In the genomic region with DNA sequence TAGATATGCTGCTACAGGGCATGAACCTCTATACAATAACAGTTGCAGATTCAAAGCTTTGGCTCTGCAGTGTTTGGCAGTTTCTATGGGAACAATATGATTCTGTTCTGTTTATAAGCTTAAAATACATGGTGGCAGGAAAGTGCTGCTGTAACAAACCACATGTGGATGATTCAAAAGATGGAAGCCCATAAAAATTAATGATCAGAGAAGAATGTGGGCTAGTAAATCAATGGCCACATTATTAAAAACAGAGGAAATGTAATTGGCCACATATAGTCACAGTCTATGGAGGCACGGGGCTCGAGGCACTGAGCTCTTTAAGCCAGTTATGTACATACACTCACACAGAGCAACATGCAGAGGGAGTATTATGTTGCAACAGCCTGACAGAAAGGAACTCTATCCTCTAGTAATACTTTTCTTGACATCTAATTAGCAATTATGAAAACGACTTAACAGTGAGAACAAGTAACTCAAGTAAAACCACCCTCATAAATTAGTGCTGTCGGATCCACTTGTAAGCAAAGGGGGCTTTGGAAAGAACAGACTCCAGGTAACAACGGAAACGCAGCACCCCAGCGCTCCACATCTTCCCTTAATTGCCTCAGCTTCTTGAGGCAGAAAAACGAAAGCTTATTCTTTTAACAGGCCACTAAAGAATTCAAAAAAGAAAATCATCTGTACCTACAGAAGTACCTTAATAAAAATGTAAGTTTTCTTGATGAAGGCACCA, we compare ENCODE assay signal across 15 mouse cellular contexts.
A peak's percentile ranks its signal among the peaks of the same experiment; 100 is the strongest.
DNase-seq lines count a peak whose midpoint lies in the region; ATAC-seq and TF ChIP-seq lines count a peak whose summit lies in the region.
"Had no signal": no experiment of that assay in that cellular context is flagged by ENCODE, and none has a peak within 500 bp of the region (broad histone marks: within the 10 kb centered on the region; RNA-seq: fewer than 3 reads in every experiment).

No protein-coding gene starts in this region.

- no peaks in the 10 kb centered on the region for H3K27me3 ChIP-seq in kidney, embryonic 16.5 days (ENCODE audit: insufficient read depth, low read length)
- H3K27me3 ChIP-seq in kidney, adult 2 months (replicated peaks; ENCODE audit: control insufficient read depth, insufficient read depth, low read length): no peaks in the 10 kb centered on the region
- no peaks in the 10 kb centered on the region for H3K27me3 ChIP-seq in embryonic facial prominence, embryonic 11.5 days (ENCODE audit: control insufficient read depth, insufficient read depth, low read length)
- H3K27me3 ChIP-seq in hindbrain, embryonic 15.5 days: no peaks in the 10 kb centered on the region
- no peaks in the 10 kb centered on the region for H3K27me3 ChIP-seq in myocyte (ENCODE audit: control insufficient read depth, insufficient read depth, insufficient read length)
- H3K27me3 ChIP-seq: CH12.LX had no signal

- no peaks in the 10 kb centered on the region for H3K36me3 ChIP-seq in kidney, embryonic 16.5 days (ENCODE audit: insufficient read depth, low read length)
- no peaks in the 10 kb centered on the region for H3K36me3 ChIP-seq in kidney, adult 2 months (ENCODE audit: control insufficient read depth, insufficient read depth, low read length)
- no peaks in the 10 kb centered on the region for H3K36me3 ChIP-seq in embryonic facial prominence, embryonic 11.5 days (replicated peaks; ENCODE audit: control insufficient read depth, insufficient read depth, low read depth, low read length)
- H3K36me3 ChIP-seq in hindbrain, embryonic 15.5 days: no peaks in the 10 kb centered on the region
- H3K36me3 ChIP-seq in myocyte (ENCODE audit: control insufficient read depth, insufficient read depth): no peaks in the 10 kb centered on the region

- DNase-seq in kidney, adult 2 months: no peak
- DNase-seq in embryonic facial prominence, embryonic 11.5 days (ENCODE audit: low spot score): peak; percentile 55
- no peak for DNase-seq in heart, postnatal 36 days
- no peak for DNase-seq in heart, postnatal 25 days (ENCODE audit: low spot score)
- DNase-seq: adrenal gland, postnatal 14 days; cerebellum, adult 8-10 months; gastrocnemius, postnatal 14 days; kidney, adult 18-20 months; lung, postnatal 10 days had no signal

- 0 out of 2 replicates have a peak, but pooled peaks cover 6% of the 10 kb centered on the region for H3K4me1 ChIP-seq in kidney, embryonic 16.5 days (ENCODE audit: insufficient read depth, low read length)
- no peaks in the 10 kb centered on the region for H3K4me1 ChIP-seq in kidney, adult 2 months (ENCODE audit: control insufficient read depth, insufficient read depth, low read length)
- H3K4me1 ChIP-seq in embryonic facial prominence, embryonic 11.5 days (ENCODE audit: control insufficient read depth, insufficient read depth, low read length): no peaks in the 10 kb centered on the region
- H3K4me1 ChIP-seq in hindbrain, embryonic 15.5 days (replicated peaks): no peaks in the 10 kb centered on the region

- no peak overlapping the region for H3K9ac ChIP-seq in kidney, embryonic 16.5 days (replicated peaks; ENCODE audit: low read length)
- no peak overlapping the region for H3K9ac ChIP-seq in embryonic facial prominence, embryonic 11.5 days (replicated peaks; ENCODE audit: low read length)
- H3K9ac ChIP-seq in hindbrain, embryonic 15.5 days: no peak overlapping the region

- TF ChIP-seq POLR2A in kidney, adult 2 months (IDR thresholded peaks at IDR 0.05; ENCODE audit: low read depth, low read length): no peak
- TF ChIP-seq POLR2A in myocyte (IDR thresholded peaks at IDR 0.05; ENCODE audit: insufficient read length, low read depth): no peak

- intact Hi-C loops in heart, postnatal 36 days (cut with DNase I): no loop called here
- intact Hi-C loops in heart, postnatal 25 days (cut with DNase I): no loop called here

- peak; percentile 87; the same call in 1 of the 2 replicates for ATAC-seq in kidney, embryonic 16.5 days (ENCODE audit: low FRiP score, low TSS enrichment)
- ATAC-seq in embryonic facial prominence, embryonic 11.5 days (replicated peaks; ENCODE audit: insufficient number of reproducible peaks, low FRiP score, low TSS enrichment, low read depth): peak; percentile 91
- peak; percentile 71; the same call in 1 of the 2 replicates for ATAC-seq in hindbrain, embryonic 15.5 days (ENCODE audit: low FRiP score, low read depth)

- WGBS in kidney, embryonic 16.5 days: 12% methylated on average over 8 of the region's 8 CpGs
- 22% methylated on average over 8 of the region's 8 CpGs for WGBS in kidney, adult 2 months
- 36% methylated on average over 8 of the region's 8 CpGs for WGBS in embryonic facial prominence, embryonic 11.5 days
- WGBS in hindbrain, embryonic 15.5 days: 62% methylated on average over 8 of the region's 8 CpGs

- no peak overlapping the region for H3ac ChIP-seq in myocyte (ENCODE audit: control insufficient read depth, insufficient read length)

- no peak for TF ChIP-seq CTCF in kidney, adult 2 months (conservative IDR thresholded peaks at IDR 0.05; ENCODE audit: insufficient read depth, insufficient read length, low read depth, low read length)

- no peak overlapping the region for H3K27ac ChIP-seq in kidney, embryonic 16.5 days (ENCODE audit: low read length)
- no peak overlapping the region for H3K27ac ChIP-seq in kidney, adult 2 months (ENCODE audit: insufficient read depth, low read depth, low read length)
- no peak overlapping the region for H3K27ac ChIP-seq in embryonic facial prominence, embryonic 11.5 days (replicated peaks; ENCODE audit: low read depth, low read length)
- H3K27ac ChIP-seq in hindbrain, embryonic 15.5 days (replicated peaks): no peak overlapping the region

- no peak overlapping the region for H3K4me2 ChIP-seq in kidney, embryonic 16.5 days (replicated peaks; ENCODE audit: low read depth, low read length)
- H3K4me2 ChIP-seq in embryonic facial prominence, embryonic 11.5 days (ENCODE audit: low read depth, low read length): no peak overlapping the region
- no peak overlapping the region for H3K4me2 ChIP-seq in hindbrain, embryonic 15.5 days
- peak overlapping the region; percentile 32 for H3K4me2 ChIP-seq in myocyte (ENCODE audit: low read depth)
- H3K4me2 ChIP-seq: liver, embryonic 11.5 days had no signal

- no peak overlapping the region for H3K4me3 ChIP-seq in kidney, embryonic 16.5 days (ENCODE audit: low read length)
- H3K4me3 ChIP-seq in kidney, adult 2 months (ENCODE audit: insufficient read depth, low read depth, low read length): no peak overlapping the region
- no peak overlapping the region for H3K4me3 ChIP-seq in embryonic facial prominence, embryonic 11.5 days (ENCODE audit: low read depth, low read length)
- H3K4me3 ChIP-seq in hindbrain, embryonic 15.5 days: no peak overlapping the region
- H3K4me3 ChIP-seq in myocyte: no peak overlapping the region
- H3K4me3 ChIP-seq: erythroblast, embryonic 14.5 days had no signal

- no peaks in the 10 kb centered on the region for H3K79me2 ChIP-seq in myocyte (ENCODE audit: control insufficient read depth, insufficient read depth)

- no peaks in the 10 kb centered on the region for H3K9me3 ChIP-seq in kidney, embryonic 16.5 days (ENCODE audit: low read length)
- H3K9me3 ChIP-seq in embryonic facial prominence, embryonic 11.5 days (replicated peaks; ENCODE audit: control insufficient read depth, low read length): no peaks in the 10 kb centered on the region
- no peaks in the 10 kb centered on the region for H3K9me3 ChIP-seq in hindbrain, embryonic 15.5 days

TF ChIP-seq in myocyte, 11 proteins besides CTCF, POLR2A, EP300 and RAD21:
- no peak for TF ChIP-seq E2F4 (IDR thresholded peaks at IDR 0.05; ENCODE audit: insufficient read depth)
- TF ChIP-seq TCF12 (IDR thresholded peaks at IDR 0.05; ENCODE audit: insufficient read depth, poor library complexity, severe bottlenecking): no peak
- no peak for TF ChIP-seq POLR2AphosphoS2 (IDR thresholded peaks at IDR 0.05; ENCODE audit: insufficient read length, low read depth)
- TF ChIP-seq REST (IDR thresholded peaks at IDR 0.05; ENCODE audit: insufficient read depth, insufficient read length): no peak
- TF ChIP-seq MYOG (IDR thresholded peaks at IDR 0.05; ENCODE audit: control insufficient read depth in 1 of 3, insufficient read depth in 1 of 3, insufficient read length in 2 of 3, low read depth in 2 of 3): no peak
- no peak for TF ChIP-seq CEBPB (IDR thresholded peaks at IDR 0.05; ENCODE audit: insufficient read depth, poor library complexity, severe bottlenecking)
- TF ChIP-seq MAX (IDR thresholded peaks at IDR 0.05; ENCODE audit: low read depth): no peak
- TF ChIP-seq TCF3 (IDR thresholded peaks at IDR 0.05; ENCODE audit: insufficient read length, low read depth): no peak
- TF ChIP-seq SRF (IDR thresholded peaks at IDR 0.05; ENCODE audit: control insufficient read depth, insufficient read length, low read depth): no peak
- TF ChIP-seq MYOD1 (IDR thresholded peaks at IDR 0.05; ENCODE audit: control insufficient read depth in 1 of 3, insufficient read length in 2 of 3, low read depth in 2 of 3): no peak
- TF ChIP-seq USF1 (IDR thresholded peaks at IDR 0.05; ENCODE audit: low read depth): no peak
